Mouse (Mus musculus) C2C12 (cell line): ENCODE results near the gene Nr1h3. TPM values are rescaled to one million over a fixed set of nuclear protein-coding genes. Genes with fewer than 3 reads are reported as not detected.

Source experiments
- H3K27me3 ChIP-seq: one replicate; pipeline ENCODE4 v1.6.1; 2011; ENCODE audit not compliant: control insufficient read depth, insufficient read depth, insufficient read length
- H3K36me3 ChIP-seq: one replicate; pipeline ENCODE4 v1.6.1; 2011; ENCODE audit not compliant: control insufficient read depth, insufficient read depth
- H3K4me3 ChIP-seq: one replicate; pipeline ENCODE4 v1.5.1; 2011; ENCODE audit warnings: mild to moderate bottlenecking, control low read depth; ENCODE audit not compliant: poor library complexity, insufficient read depth, severe bottlenecking
- H3K79me2 ChIP-seq: one replicate; pipeline ENCODE4 v1.6.1; 2011; ENCODE audit not compliant: control insufficient read depth, insufficient read depth
- H3K79me3 ChIP-seq: one replicate; pipeline ENCODE4 v1.6.1; 2011; ENCODE audit warnings: low read depth, control low read depth
- H3ac ChIP-seq: one replicate; pipeline ENCODE3; 2011; ENCODE audit warnings: low read depth; ENCODE audit not compliant: control insufficient read depth, insufficient read length
- CEBPB ChIP-seq: IDR thresholded peaks from one replicate; pipeline ENCODE4 v1.6.1; 2011; ENCODE audit warnings: low read depth, mild to moderate bottlenecking, control low read depth, moderate library complexity
- CTCF ChIP-seq: IDR thresholded peaks from one replicate; pipeline ENCODE4 v1.5.1; 2011; ENCODE audit not compliant: control insufficient read depth, insufficient read depth, insufficient read length
- FOSL1 ChIP-seq: IDR thresholded peaks from one replicate; pipeline ENCODE4 v1.8.0; 2011; ENCODE audit warnings: mild to moderate bottlenecking, low read length; ENCODE audit not compliant: poor library complexity, insufficient read depth, severe bottlenecking
- MAX ChIP-seq: IDR thresholded peaks from one replicate; pipeline ENCODE4 v1.6.1; 2011; ENCODE audit warnings: mild to moderate bottlenecking, control low read depth
- MYOD1 ChIP-seq: IDR thresholded peaks from one replicate; pipeline ENCODE4 v1.6.1; 2011; ENCODE audit warnings: low read depth; ENCODE audit not compliant: control insufficient read depth, insufficient read length
- MYOG ChIP-seq: IDR thresholded peaks from one replicate; pipeline ENCODE4 v1.6.1; 2011; ENCODE audit not compliant: control insufficient read depth, insufficient read length; ENCODE audit errors: extremely low read depth
- USF1 ChIP-seq: IDR thresholded peaks from one replicate; pipeline ENCODE4 v1.6.1; 2011; ENCODE audit warnings: low read depth, mild to moderate bottlenecking, control low read depth, moderate library complexity
- polyA plus RNA-seq: library from polyadenylated mRNA; unstranded; fragments of >200 nt; fragmentation: generic; extraction: Trizol; gene quantifications from one replicate; pipeline ENCODE4 v1.2.1, GENCODE M21; 2012; ENCODE audit warnings: missing spikeins

The Nr1h3 gene
- polyA plus RNA-seq, 1 experiment, result 0.21 TPM

- H3ac ChIP-seq, result no peak overlapping the region
- no peaks in the 10 kb centered on the region for H3K27me3 ChIP-seq
- no peaks in the 10 kb centered on the region for H3K79me2 ChIP-seq
- H3K79me3 ChIP-seq, result no peaks in the 10 kb centered on the region
- no peak overlapping the region for H3K4me3 ChIP-seq
- no peak for TF ChIP-seq MAX
- no peak for TF ChIP-seq MYOD1
- TF ChIP-seq FOSL1, result no peak
- TF ChIP-seq CTCF, result no peak
- TF ChIP-seq MYOG, result no peak
- no peak for TF ChIP-seq CEBPB
- TF ChIP-seq USF1, result no peak
- peaks cover 37% of the 10 kb centered on the region for H3K36me3 ChIP-seq
Observed at GRCm38 (mm10) chr2:91157002-91157752, 45.5 kb downstream of the Nr1h3 start.

- TF ChIP-seq CTCF (no peak), FOSL1 (no peak), USF1 (no peak), MYOD1 (no peak), MYOG (no peak), MAX (no peak), CEBPB (no peak)
- peaks cover 34% of the 10 kb centered on the region for H3K36me3 ChIP-seq
- H3K79me3 ChIP-seq, result no peaks in the 10 kb centered on the region
- H3ac ChIP-seq, result no peak overlapping the region
- no peaks in the 10 kb centered on the region for H3K79me2 ChIP-seq
- no peak overlapping the region for H3K4me3 ChIP-seq
- H3K27me3 ChIP-seq, result no peaks in the 10 kb centered on the region
Observed at GRCm38 (mm10) chr2:91154091-91154490, 48.5 kb downstream of the Nr1h3 start.

DNA sequence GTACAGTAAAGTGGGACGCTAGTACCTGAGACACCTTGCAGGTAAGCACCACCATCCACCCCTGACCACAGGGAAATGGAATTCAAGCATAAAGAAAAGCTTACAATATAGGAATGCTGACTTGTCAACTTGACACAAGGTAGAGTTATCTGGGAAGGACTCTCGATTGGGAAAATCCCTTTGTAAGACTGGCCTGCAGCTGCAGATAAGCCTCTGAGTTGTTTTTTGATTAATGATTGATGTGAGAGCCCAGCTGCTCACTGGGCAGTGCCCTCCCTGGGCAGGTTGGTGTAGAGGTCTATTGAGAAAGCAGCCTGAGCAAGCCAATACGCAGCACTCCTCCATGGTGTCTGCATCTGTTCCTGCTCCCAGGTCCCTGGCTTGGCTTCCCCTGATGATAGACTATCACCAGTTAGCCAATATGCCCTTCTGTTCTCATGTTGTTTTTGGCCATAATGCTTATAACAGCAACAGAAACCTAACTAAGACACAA is 49.7 kb downstream of the Nr1h3 start:
- Histone ChIP-seq H3K79me3 (no peaks in the 10 kb centered on the region), H3K4me3 (no peak overlapping the region), H3K79me2 (no peaks in the 10 kb centered on the region), H3K27me3 (no peaks in the 10 kb centered on the region), H3K36me3 (peaks cover 34% of the 10 kb centered on the region), H3ac (no peak overlapping the region)
- no peak for TF ChIP-seq USF1
- TF ChIP-seq CEBPB, result no peak
- TF ChIP-seq FOSL1, result no peak
- no peak for TF ChIP-seq MYOG
- no peak for TF ChIP-seq MAX
- no peak for TF ChIP-seq MYOD1

- Histone ChIP-seq H3K36me3 (peaks cover 33% of the 10 kb centered on the region), H3K27me3 (no peaks in the 10 kb centered on the region), H3K79me3 (no peaks in the 10 kb centered on the region), H3K79me2 (no peaks in the 10 kb centered on the region), H3K4me3 (no peak overlapping the region), H3ac (no peak overlapping the region)
- TF ChIP-seq MYOD1 (no peak), CTCF (no peak), USF1 (no peak), MAX (no peak)
Observed at GRCm38 (mm10) chr2:91151331-91151730, 51.3 kb downstream of the Nr1h3 start.

DNA sequence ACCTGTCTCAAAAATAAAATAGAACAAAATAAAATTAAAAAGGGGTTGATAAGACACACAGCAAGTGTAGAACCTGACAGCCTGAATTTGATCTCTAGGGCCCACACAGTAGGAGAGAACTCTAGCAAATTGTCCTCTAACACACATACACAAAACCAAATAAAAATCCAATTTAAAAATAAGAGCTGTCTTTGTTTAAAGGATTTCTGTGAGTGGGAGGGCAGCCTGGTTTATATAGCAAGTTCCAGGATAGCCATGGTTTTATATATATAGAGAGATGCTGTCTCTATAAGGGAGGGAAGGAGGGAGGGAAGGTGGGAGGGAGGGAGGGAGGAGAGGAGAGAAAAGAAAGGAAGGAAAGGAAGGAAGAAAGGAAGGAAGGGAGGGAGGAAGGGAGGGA is 54.5 kb downstream of the Nr1h3 start:
- no peak for TF ChIP-seq MYOD1
- TF ChIP-seq USF1, result no peak
- TF ChIP-seq CTCF, result no peak
- no peak for TF ChIP-seq FOSL1
- no peak for TF ChIP-seq CEBPB
- TF ChIP-seq MAX, result no peak
- no peak for TF ChIP-seq MYOG
- no peaks in the 10 kb centered on the region for H3K79me2 ChIP-seq
- no peak overlapping the region for H3K4me3 ChIP-seq
- H3ac ChIP-seq, result no peak overlapping the region
- no peaks in the 10 kb centered on the region for H3K79me3 ChIP-seq
- no peaks in the 10 kb centered on the region for H3K27me3 ChIP-seq
- peaks cover 21% of the 10 kb centered on the region for H3K36me3 ChIP-seq

GRCm38 (mm10) chr2:91143401-91143800 is 59.2 kb downstream of the Nr1h3 start:
- H3K79me3 ChIP-seq, result no peaks in the 10 kb centered on the region
- no peaks in the 10 kb centered on the region for H3K27me3 ChIP-seq
- TF ChIP-seq CEBPB (no peak), MYOD1 (no peak), FOSL1 (no peak), MYOG (no peak), MAX (no peak), CTCF (no peak), USF1 (no peak)
- H3K79me2 ChIP-seq, result no peaks in the 10 kb centered on the region
- no peak overlapping the region for H3ac ChIP-seq
- no peak overlapping the region for H3K4me3 ChIP-seq
- H3K36me3 ChIP-seq, result peaks cover 8% of the 10 kb centered on the region
